Mouse (Mus musculus) heart, embryonic 11.5 days (tissue): ENCODE measurements around the gene Fcnb. TPM values are rescaled to one million over a fixed set of nuclear protein-coding genes. Genes with fewer than 3 reads are reported as not detected.

ENCODE experiments used
- ATAC-seq: fragments of 200-750 bp; cut with Nextera tagmentation; replicated peaks from 2 replicates; pipeline ENCODE4 v1.8.0; 2017; ENCODE audit warnings: moderate library complexity; ENCODE audit not compliant: insufficient number of reproducible peaks, low FRiP score, low TSS enrichment
- H3K27ac ChIP-seq: fragments of 300-500 bp; sonication (generic); 2 replicates; pipeline ENCODE4 v1.5.1; 2014; ENCODE audit warnings: mild to moderate bottlenecking, low read depth, low read length
- H3K27me3 ChIP-seq: fragments of 300-500 bp; sonication (generic); 2 replicates; pipeline ENCODE4 v1.6.1; 2014; ENCODE audit warnings: mild to moderate bottlenecking, low read length, mixed read lengths; ENCODE audit not compliant: control insufficient read depth, insufficient read depth
- H3K36me3 ChIP-seq: fragments of 300-500 bp; sonication (generic); 2 replicates; pipeline ENCODE4 v1.6.1; 2014; ENCODE audit warnings: mild to moderate bottlenecking, low read length, moderate library complexity, mixed read lengths; ENCODE audit not compliant: control insufficient read depth, insufficient read depth
- H3K4me1 ChIP-seq: fragments of 300-500 bp; sonication (generic); 2 replicates; pipeline ENCODE4 v1.6.1; 2014; ENCODE audit warnings: low read length; ENCODE audit not compliant: control insufficient read depth, insufficient read depth
- H3K4me2 ChIP-seq: fragments of 300-500 bp; sonication (generic); 2 replicates; pipeline ENCODE4 v1.6.1; 2014; ENCODE audit warnings: mild to moderate bottlenecking, moderate library complexity
- H3K4me3 ChIP-seq: fragments of 300-500 bp; sonication (generic); 2 replicates; pipeline ENCODE4 v1.5.1; 2014; ENCODE audit warnings: low read depth, low read length
- H3K9ac ChIP-seq: fragments of 300-500 bp; sonication (generic); 2 replicates; pipeline ENCODE4 v1.6.1; 2014; ENCODE audit warnings: mild to moderate bottlenecking, low read depth, low read length, moderate library complexity
- H3K9me3 ChIP-seq: fragments of 300-500 bp; sonication (generic); replicated peaks from 2 replicates; pipeline ENCODE4 v1.6.1; 2016; ENCODE audit warnings: low read length; ENCODE audit not compliant: control insufficient read depth
- WGBS: fragments of 180-500 bp; shearing (Covaris S2); extraction: QIAGEN DNeasy Blood & Tissue Kit; methylation state at CpG from one replicate; pipeline ENCODE4 v1.1.7; 2014; ENCODE audit not compliant: insufficient replicate concordance; 5-methylcytosine and 5-hydroxymethylcytosine counted together
- polyA plus RNA-seq: library from polyadenylated mRNA; unstranded; fragments of >200 nt; fragmentation: Nextera tagmentation; extraction: Ambion mirVana; gene quantifications from 2 replicates; pipeline ENCODE4 v1.2.1, GENCODE M21; 2014

Gene Fcnb
- polyA plus RNA-seq, 1 experiment from 2014 or later, result 0.19 TPM

- no peak for ATAC-seq
- Histone ChIP-seq H3K4me2 (no peak overlapping the region), H3K36me3 (peaks cover 16% of the 10 kb centered on the region), H3K4me3 (no peak overlapping the region), H3K4me1 (peaks cover 4% of the 10 kb centered on the region), H3K27me3 (no peaks in the 10 kb centered on the region), H3K9ac (no peak overlapping the region), H3K27ac (no peak overlapping the region), H3K9me3 (no peaks in the 10 kb centered on the region)
- WGBS, result 84% methylated on average over 11 of the region's 11 CpGs
Observed at GRCm38 (mm10) chr2:28032469-28032868, 52.2 kb downstream of the Fcnb start.

GRCm38 (mm10) chr2:28031860-28032259 is 52.8 kb downstream of the Fcnb start:
- Histone ChIP-seq H3K27ac (no peak overlapping the region), H3K36me3 (peaks cover 13% of the 10 kb centered on the region), H3K27me3 (no peaks in the 10 kb centered on the region), H3K9me3 (no peaks in the 10 kb centered on the region), H3K4me2 (no peak overlapping the region), H3K4me1 (peaks cover 4% of the 10 kb centered on the region), H3K4me3 (no peak overlapping the region), H3K9ac (no peak overlapping the region)
- WGBS, result 69% methylated on average over 9 of the region's 9 CpGs
- ATAC-seq, result no peak

Other genes starting within 250 kb of the Fcnb start
- gene Col5a1, start 198.5 kb downstream of the Fcnb start, polyA plus RNA-seq, result 38.7 and 38.8 TPM in 2 replicates
- gene Olfm1, start 108.1 kb upstream of the Fcnb start, polyA plus RNA-seq, result 7.6 and 10.3 TPM in 2 replicates